Mouse (Mus musculus): ENCODE data around the gene Brf1.

- TF ChIP-seq CTCF (conservative IDR thresholded peaks at IDR 0.05; ENCODE audit: insufficient read depth, insufficient read length, low read depth, low read length) (no peak), POLR2A (IDR thresholded peaks at IDR 0.05; ENCODE audit: low read depth, low read length) (no peak)
Observed at GRCm38 (mm10) chr12:113030993-113031392, 30.5 kb upstream of the Brf1 start.

Data from kidney, adult 2 months (tissue).